Mouse (Mus musculus) ES-E14 (cell line): ENCODE data around the gene Cacnb4.

Source experiments
- HCFC1 ChIP-seq: IDR thresholded peaks from 2 replicates; pipeline ENCODE4 v1.6.1; 2012; ENCODE audit warnings: low read length, inconsistent platforms, borderline replicate concordance; ENCODE audit not compliant: insufficient read depth
- MAFK ChIP-seq: IDR thresholded peaks from 2 replicates; pipeline ENCODE4 v1.6.1; 2014; ENCODE audit warnings: mild to moderate bottlenecking, low read depth, low read length, inconsistent platforms; ENCODE audit not compliant: insufficient read depth
- ZC3H11A ChIP-seq: IDR thresholded peaks from 2 replicates; pipeline ENCODE4 v1.6.1; 2012; ENCODE audit warnings: low read depth, mild to moderate bottlenecking, inconsistent platforms, low read length, borderline replicate concordance
- ZNF384 ChIP-seq: IDR thresholded peaks from 2 replicates; pipeline ENCODE4 v1.6.1; 2012; ENCODE audit warnings: low read depth, low read length, inconsistent platforms

GRCm38 (mm10) chr2:52563277-52563676 is 113.4 kb downstream of the Cacnb4 start:
- no peak for TF ChIP-seq HCFC1
- TF ChIP-seq ZC3H11A, result no peak
- no peak for TF ChIP-seq MAFK
- no peak for TF ChIP-seq ZNF384
